Mouse (Mus musculus) myocyte (in vitro differentiated cells): ENCODE measurements around the gene Rnd2.

Experiments
- CEBPB ChIP-seq: IDR thresholded peaks from 2 replicates; pipeline ENCODE4 v1.6.1; 2011; ENCODE audit warnings: mild to moderate bottlenecking, moderate library complexity; ENCODE audit not compliant: poor library complexity, insufficient read depth, severe bottlenecking
- E2F4 ChIP-seq: IDR thresholded peaks from one replicate; pipeline ENCODE4 v1.6.1; 2011; ENCODE audit warnings: mild to moderate bottlenecking, control low read depth, moderate library complexity; ENCODE audit not compliant: insufficient read depth
- MAX ChIP-seq: IDR thresholded peaks from one replicate; pipeline ENCODE4 v1.6.1; 2011; ENCODE audit warnings: low read depth, mild to moderate bottlenecking, control low read depth
- POLR2A ChIP-seq: IDR thresholded peaks from one replicate; pipeline ENCODE4 v1.6.1; 2011; ENCODE audit warnings: low read depth, mild to moderate bottlenecking, control low read depth, moderate library complexity; ENCODE audit not compliant: insufficient read length
- POLR2AphosphoS2 ChIP-seq: IDR thresholded peaks from one replicate; pipeline ENCODE4 v1.6.1; 2011; ENCODE audit warnings: low read depth, control low read depth; ENCODE audit not compliant: insufficient read length
- REST ChIP-seq: IDR thresholded peaks from one replicate; pipeline ENCODE4 v1.6.1; 2011; ENCODE audit warnings: mild to moderate bottlenecking, control low read depth, moderate library complexity; ENCODE audit not compliant: insufficient read depth, insufficient read length
- USF1 ChIP-seq: IDR thresholded peaks from one replicate; pipeline ENCODE4 v1.6.1; 2011; ENCODE audit warnings: low read depth, mild to moderate bottlenecking, control low read depth, moderate library complexity

GRCm38 (mm10) chr11:101462141-101462540, 2.7 kb upstream of the Rnd2 start:
- peak; percentile 16 for TF ChIP-seq POLR2A
- no peak for TF ChIP-seq CEBPB
- no peak for TF ChIP-seq REST
- TF ChIP-seq USF1, result no peak
- TF ChIP-seq E2F4, result no peak
- no peak for TF ChIP-seq MAX
- TF ChIP-seq POLR2AphosphoS2, result no peak
